Mouse (Mus musculus) myocyte (in vitro differentiated cells): Measurements from ENCODE around the gene Rad51c.

Experiments
- MAX ChIP-seq: IDR thresholded peaks from one replicate; pipeline ENCODE4 v1.6.1; 2011; ENCODE audit warnings: low read depth, mild to moderate bottlenecking, control low read depth
- POLR2A ChIP-seq: IDR thresholded peaks from one replicate; pipeline ENCODE4 v1.6.1; 2011; ENCODE audit warnings: low read depth, mild to moderate bottlenecking, control low read depth, moderate library complexity; ENCODE audit not compliant: insufficient read length
- TCF3 ChIP-seq: IDR thresholded peaks from one replicate; pipeline ENCODE4 v1.6.1; 2011; ENCODE audit warnings: low read depth, control low read depth; ENCODE audit not compliant: insufficient read length

DNA sequence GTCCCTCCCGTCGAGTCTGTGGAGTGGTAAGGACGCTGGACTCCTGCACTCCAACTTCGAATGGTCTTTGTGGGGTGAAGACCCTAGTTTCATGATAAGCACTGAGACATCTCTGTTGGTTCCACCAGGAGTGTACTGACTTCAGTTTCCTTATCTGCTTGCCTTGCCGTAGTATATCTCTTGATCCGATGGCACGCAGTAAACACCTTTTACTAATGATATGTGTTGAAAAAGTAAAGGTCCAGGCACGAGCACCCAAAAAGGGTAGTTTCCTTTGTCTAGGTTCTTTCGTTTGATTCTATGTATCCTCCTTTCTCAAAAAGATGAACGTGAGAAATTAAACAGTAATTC, 45.5 kb downstream of the Rad51c start:
- TF ChIP-seq TCF3 = no peak
- no peak for TF ChIP-seq POLR2A
- TF ChIP-seq MAX = no peak
